Mouse (Mus musculus) adrenal gland, postnatal 10 days (tissue): ENCODE measurements at regions not wholly inside any gene's neighbourhood (a gene's known extent, or its start where the extent isn't known, plus 50 kb on each side); places are given as distances from the start of the nearest gene placed in this dataset.
"Not testable (repeated sequence)": the region's sequence is repeated elsewhere in the genome, so short reads cannot be mapped to it uniquely, and the experiment has no call there.

Source experiments
- DNase-seq: peaks from one replicate; pipeline ENCODE4 v3.0.0; 2021; ENCODE audit warnings: mixed read lengths

DNA sequence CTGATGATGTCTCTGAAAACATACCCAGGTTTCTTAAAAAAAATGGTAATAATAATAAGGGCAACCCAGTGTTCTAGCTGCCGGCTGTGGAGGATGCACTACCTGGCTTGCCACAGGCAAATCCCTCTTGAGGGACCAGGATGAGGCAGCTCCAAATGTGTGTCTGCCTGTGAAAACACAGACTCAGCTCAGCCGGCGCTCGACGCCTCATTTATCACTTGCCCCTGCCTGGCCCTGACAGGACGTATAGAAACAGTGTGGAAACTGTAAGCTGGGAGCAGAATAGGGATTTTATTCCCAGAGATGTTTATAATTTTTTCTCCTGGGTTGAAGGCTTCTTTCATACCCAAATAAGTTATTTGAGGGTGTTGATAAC, 167.2 kb upstream of the Sulf2 start:
- DNase-seq = no peak

DNA sequence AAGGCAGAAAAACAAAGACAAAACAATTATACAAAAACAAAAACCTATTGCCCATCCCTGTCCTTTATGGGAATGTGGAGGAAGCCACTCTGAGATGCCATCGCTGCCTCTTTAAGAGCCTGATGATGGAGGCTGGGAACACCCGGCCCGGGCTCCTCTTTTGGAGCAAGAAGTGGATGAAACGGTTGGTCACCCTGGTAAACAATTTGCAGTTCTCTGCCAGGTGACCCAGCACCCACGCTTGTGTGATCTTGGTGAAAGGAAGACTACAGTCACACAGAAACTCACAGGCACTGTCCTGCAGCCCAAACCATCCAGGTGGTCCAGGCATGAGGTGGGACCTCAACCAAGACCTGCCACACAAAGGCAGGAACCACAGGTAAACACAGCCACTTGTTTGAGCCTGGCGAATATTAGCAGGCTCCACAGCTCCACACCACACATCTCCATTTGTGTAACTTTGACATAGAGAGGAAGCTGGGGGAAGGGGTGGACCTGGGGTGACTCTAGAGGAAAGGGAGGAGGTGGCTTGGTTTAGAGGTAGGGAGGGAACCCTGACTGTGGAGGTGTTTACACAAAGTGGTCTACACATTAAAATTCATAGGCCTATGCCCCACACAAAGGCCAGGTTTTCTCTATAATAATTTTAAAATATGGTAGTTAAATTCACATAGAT, 166.7 kb upstream of the Sulf2 start:
- DNase-seq = no peak

DNA sequence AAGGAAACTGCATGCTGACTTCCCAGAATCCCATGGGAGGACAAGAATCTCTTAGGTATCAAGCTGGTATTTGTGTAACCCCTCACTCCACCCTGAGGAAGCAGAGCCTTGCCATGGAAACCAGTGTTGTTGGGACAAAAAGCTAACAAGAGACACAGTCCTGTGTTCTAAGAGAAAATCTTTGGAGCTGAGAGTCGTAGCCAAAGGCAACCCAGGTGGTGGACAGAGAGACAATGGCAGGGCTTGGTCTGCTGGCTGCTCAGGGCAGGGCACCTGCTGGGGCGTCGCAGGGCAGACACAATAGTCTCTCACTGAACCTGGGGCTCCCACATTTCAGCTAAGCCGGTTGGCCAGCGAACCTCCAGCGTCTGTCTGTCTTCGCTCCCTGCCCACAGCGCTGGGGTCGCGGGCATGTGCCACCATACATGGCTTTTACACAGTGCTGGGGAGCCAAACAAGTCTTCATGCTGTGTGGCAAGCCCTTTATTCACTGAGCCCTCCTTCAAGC, 161.0 kb upstream of the Sulf2 start:
- no peak for DNase-seq

DNA sequence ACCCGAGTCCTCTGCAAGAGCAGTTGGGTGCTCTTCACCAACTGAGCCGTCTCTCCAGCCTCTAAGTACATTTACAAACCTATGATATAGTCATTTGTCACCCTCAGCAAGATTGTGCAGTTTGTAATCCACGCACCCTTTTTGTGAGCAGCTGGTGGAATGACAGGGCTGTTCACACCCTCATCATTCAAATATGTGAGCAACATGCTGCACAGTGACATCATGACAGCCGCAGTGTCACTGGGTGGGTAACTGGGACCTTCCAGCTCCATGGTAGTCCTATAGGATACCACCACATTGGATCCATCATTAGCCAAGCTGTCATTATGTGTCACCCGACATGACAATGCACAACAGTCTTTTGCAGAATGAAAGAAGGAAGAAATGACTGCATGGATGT, 155.0 kb upstream of the Sulf2 start:
- DNase-seq = no peak

DNA sequence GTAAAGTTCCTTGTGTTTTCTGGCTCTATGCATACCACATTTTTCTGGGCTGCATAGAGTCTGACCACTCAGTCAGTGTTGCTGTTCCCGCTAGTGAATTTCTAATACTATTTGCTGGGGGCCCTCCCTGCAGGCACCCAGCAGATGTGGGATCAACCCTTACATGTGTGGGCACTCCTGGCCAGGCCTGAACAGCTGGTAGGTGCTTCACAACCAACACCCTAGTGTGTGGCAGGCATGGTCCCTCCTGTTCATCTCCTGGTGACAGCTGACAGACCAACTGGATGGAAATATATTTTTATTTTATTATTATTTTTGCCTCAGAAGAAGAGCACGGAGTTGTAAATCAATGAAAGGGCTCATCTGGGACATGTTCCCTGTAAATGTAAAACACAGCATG, 154.4 kb upstream of the Sulf2 start:
- no peak for DNase-seq

DNA sequence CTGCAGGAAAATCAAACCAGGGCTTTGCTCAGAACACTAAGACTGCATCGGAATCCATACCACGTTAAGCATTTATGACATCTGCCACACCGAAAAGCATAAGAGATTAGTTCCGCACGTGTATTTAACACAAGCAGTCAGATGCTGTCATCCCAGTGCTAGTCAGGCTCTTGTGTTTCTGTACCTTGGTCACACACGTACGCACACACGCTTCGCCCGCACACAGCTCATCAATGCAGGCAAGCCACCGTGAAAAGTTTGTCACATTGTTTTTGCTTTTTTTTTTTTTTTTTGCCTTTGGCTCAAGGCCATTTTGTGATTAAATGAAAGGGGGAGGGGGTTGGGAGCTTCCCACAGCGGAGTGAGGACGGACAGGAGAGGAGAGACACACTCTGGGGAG, 152.1 kb upstream of the Sulf2 start:
- no peak for DNase-seq

DNA sequence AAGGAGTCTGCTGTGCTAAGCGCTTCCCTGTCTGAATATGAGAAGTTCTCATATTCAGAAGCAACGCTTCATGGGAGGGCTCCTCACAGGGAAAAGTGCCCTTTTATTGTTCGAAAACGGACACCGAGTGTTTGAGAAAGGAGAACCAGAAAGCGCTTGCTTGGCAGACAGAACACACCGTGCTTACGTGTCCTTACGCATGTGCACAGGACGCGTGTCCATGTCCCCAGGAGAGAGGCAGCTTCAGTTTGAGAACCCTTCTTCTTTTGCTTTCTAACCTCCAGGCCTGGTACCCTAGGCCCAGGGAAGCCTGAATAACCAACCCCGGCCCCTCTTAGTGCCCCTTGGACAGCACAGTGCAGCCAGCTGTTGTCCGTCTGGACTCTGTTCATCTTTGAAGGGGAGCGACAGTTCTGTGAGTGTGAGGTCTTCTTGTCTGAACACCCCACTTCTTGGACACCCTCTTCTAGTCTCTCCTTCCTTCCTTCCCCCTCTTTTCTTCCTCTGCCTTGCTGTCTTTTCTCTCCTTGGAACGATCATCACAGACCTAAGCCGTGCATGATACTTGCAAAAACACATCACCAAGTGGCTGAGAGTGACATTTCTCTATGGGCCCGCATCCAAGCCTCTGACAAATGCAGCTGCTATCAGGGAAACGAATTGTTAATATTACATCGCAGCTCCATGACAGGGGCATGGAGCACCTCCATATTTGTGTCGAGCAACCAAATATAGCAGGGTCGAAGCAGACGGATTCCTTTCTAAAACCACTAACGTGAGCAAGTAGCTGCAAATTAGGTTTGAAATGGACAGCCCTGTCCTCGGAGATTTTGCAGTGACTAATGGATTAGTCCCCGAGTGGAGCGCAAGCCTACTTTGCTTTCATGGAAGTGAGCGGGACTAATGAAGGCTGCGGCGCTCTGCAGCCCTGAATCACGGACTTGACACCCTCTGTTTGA, 149.9 kb upstream of the Sulf2 start:
- DNase-seq = peak; percentile 46

DNA sequence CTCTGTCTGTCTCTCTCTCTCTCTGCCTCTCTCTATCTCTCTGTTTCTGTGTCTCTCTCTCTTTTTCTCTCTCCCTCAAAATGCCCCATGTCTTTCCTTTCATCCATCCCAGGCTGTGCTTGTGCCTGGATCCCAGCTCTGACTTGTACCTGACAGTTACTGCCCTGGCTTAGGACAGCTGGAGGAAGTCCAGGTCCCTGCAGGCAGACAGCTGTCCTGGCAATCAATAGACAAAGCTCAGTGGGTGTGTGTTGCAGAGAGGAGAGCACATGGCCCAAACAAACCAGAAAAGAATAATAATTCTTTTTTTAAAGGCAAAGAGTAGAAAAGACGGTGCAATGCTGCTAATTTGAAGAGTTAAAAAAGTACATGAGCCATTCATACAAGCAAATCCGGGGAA, 148.4 kb upstream of the Sulf2 start:
- no peak for DNase-seq

DNA sequence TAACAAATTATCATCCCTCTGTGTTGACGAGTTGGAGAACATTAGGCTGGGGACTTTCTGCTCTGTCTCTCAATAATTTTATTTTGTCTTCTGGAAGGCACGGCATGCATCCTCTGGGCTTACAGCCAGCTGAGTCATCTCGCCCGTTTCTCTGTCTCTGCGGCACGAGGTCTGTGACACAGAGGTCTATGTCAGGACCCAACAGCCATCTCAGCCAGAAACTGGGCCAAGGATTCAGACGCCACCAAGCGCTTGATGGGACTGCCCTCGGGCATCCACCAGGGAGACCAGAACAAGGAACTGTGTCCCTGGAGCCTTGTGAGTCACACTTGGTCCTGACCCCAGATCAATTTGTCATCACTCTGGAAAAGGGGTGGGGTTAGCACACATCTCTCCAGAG, 145.7 kb upstream of the Sulf2 start:
- peak; percentile 88 for DNase-seq

DNA sequence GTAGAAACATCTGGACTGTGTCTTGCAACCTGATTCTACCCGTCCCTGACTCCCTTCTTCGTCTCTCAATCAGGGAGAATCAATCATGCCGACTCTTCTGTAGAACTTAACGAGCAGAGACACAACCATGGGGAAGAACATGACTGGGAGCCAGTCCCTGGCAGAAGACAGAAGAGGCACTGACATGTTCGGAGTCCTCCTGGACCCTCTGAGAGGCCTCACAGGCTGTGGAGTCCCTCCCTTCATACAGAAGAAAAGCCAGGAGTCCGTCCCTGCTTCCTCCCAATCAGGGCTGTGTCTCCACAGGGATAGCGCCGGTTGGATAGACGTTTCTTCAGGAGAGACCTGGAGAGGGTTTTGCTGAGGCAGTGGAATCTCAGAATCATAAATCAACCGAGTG, 139.2 kb upstream of the Sulf2 start:
- DNase-seq = no peak

DNA sequence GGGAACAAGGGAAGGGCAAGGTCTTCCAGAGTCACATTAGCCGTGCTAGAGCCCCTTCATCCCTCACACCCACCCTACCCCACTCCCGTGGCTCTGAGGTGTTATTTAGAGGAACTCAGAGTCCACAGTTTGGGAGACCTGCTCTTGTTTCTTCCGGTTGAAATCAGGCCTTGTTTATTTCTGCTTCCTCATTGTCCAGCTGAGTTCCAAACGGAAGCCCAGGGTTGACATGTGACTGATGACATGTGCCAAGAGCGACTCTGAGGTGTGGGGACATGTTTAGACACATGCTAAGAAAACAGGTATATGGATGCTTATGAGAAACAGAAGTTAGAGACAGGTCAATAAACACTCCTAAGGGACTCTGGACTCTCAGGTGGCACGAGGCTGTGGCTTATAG, 137.5 kb upstream of the Sulf2 start:
- no peak for DNase-seq

DNA sequence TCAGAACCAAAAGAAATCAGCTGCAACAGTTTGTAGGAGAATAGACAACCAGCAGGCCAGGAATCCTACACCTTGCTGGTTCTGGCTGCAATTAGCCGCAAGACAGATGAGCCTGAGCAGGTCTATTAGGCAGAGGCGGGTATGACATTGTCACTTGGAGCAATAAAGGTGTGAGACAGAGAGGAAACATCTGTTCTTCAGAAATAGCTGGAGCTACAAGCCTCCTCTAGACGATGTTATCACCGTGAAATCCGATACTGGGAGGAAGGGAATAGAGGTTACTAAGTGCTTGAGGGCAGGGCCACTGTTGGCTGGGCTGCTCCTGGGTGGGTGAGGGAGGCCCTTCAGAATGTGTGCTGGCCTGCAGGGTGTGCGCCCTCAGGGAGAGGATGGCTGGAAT, 135.8 kb upstream of the Sulf2 start:
- no peak for DNase-seq

DNA sequence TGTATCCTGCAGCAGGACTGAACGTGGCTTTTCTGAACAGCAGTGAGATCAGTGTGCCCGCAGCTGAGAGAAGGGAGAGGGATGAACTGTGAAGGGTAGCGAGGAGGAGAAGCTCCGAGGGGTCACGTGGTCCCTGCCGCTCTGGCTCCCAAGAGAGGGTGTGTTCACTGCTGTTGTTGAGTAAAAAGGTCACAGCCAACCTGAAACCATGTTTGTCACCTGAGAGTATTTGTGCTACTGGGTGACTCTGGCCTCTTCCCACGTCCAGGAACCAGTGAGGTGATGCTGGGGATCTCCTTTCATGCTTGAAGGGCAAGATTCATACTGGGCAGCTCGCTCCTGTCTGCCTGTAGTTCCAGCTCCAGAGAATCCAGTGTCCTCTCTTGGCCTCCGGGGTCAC, 135.4 kb upstream of the Sulf2 start:
- DNase-seq = no peak

DNA sequence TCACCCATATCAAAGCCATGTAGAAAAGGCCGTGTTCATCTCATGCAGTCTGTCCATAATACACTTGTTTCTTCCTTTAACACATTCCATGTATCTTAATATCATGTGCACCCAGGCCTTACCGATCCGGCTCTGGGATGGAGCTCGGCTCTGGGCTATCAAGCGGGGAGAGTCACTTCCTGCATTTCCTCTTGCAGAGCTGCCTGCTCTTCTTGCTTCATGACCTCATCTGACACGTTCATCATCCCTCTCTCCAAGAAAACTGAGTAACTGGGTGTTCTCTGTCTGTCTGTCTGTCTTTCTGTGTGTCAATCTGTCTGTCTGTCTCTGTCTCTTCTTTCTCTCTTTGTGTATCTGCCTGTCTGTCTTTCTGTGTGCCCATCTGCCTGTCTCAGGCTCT, 133.7 kb upstream of the Sulf2 start:
- DNase-seq = no peak

DNA sequence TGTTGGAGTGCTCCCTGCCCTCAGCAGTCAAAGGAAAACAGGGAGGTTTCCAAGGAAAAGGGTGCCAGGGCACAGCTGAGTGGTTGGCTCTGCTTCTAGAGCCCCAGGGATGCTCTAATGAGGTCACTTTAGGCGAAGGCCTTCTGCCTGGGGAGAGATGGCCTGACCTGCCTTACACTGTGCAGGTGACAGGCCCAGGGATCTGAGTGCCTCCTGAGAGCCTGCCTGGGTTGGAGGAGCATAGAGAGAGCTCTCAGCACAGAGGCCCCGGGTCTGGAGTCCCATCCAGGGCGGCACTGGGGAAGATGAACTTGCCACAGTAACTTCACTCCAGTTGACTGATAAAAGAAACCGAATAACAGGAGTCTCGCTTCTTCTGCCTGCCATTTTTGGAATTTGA, 125.7 kb upstream of the Sulf2 start:
- DNase-seq = not testable (repeated sequence)

DNA sequence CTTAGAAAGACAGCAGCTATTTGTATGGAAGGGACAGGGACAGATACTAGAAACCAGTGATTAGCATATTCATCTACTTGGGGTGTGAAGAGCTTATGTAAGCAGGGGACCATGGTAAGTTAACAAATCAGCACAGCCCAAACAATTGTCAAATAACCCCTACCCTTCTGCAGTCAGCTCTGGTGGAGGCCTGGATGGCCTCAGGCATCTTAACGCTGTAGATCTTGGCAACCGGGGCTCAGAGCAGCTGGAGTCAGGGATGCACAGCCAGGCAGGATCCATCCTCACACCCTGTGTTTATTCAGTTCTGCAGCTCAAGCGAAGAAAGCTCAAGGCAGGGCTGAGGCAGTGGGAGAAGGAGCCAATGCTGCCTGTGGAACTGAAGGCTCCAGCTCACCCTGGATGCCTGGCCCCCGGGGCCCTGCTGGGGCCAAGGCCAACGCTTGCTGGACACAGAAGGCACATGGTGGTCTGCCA, 125.2 kb upstream of the Sulf2 start:
- no peak for DNase-seq

DNA sequence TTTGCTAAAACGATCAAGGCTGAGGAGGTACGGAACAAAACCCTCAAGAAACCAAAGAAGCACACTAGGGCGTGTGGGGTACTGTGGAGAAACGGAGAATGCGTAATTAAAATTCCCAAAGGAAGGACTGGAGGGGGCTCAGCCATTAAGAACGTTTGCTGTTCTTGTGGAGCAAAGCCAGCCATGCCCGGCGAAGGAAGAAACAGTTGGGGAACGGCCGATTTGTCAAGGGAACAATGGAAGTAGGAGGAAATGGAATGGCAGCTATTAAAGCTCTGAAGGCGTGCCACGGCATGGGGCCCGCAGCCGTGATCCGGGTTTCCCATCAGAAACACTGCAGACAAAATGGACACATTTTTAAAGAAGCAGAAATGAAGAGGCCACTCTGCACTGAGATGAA, 124.2 kb upstream of the Sulf2 start:
- no peak for DNase-seq

DNA sequence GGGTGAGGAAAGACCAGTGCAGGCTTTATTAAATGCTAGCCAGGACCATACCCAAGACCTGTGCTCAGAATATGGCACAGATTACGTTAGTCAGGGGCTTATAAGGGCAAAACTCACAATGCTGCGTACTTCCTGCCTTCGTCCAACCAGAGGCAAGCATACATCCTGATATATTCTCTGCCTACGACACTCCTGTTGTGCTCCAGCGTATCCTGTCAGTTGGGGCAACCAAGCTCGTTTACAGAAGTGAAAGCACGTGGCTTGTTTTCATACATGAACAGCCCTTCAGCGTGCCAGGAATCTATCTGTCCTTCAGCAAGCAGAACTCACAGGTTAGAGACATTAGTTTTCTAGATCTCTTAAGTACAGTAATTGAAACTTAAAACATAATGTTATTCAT, 119.9 kb upstream of the Sulf2 start:
- no peak for DNase-seq

DNA sequence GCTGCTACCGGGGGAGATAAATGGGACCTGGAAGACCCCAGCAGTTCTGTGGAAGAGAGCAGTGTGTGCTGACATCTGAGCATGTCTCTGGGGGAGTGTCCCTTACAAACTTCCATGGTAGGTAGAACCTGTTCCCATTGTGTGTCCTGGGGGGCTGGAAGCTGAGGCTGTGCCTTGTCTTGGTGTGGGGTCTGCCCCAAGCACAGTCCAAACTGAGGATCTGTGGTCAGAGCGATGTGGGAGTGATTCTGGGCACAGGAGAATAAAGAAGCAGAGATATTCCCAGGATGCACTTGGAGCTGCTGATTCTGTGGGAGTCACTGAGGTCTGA, 118.5 kb upstream of the Sulf2 start:
- DNase-seq = no peak

DNA sequence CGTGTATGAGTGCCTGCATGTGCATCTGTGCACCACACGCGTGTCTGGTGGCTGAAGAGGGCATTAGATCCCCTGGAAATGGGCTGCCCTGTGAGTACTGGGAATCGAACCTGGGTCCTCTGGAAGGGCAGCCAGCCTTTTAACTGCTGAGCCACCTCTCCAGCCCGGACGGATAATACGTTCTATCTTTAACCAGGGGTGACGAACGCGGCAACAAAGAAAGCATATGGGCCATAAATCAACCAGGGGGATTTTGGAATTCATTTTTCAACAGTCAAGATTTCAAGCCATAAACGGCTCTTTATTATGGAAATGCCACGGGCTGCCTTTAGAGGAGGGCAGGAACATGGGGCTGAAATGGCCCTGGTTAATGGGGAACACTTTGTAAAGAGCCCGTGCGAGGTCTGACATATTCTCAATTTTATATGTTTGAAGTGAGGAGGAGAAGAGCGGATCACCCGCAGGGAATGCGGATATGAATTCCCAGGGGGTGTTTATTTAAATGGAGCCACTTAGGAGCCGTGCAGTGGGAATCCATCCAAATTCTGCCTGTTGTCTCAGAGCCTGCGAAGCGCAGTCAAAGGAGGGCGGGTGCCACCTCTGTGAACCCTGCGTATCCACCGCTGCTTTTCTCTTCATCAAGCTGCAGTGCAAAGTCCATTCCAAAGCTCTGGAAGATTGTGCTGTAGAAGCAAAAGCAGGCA, 118.0 kb upstream of the Sulf2 start:
- no peak for DNase-seq

DNA sequence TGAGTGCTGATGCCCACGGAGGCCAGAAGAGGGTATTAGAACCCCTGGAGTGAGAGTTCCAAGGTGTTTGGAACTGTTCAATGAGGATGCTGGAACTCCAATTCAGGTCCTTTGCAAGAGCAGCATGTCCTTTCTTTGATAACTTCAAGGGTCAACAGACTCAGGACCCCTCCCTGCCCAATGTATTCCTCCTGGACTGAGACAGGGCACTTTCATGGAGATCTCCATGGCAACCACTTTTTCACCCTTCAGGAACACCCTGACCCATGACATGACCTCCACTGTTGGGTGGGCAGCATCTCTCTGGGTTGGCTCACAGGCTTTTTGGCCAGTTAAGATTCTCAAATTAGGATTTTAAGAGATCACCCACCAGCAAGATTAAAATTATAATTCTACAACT, 117.4 kb upstream of the Sulf2 start:
- no peak for DNase-seq

DNA sequence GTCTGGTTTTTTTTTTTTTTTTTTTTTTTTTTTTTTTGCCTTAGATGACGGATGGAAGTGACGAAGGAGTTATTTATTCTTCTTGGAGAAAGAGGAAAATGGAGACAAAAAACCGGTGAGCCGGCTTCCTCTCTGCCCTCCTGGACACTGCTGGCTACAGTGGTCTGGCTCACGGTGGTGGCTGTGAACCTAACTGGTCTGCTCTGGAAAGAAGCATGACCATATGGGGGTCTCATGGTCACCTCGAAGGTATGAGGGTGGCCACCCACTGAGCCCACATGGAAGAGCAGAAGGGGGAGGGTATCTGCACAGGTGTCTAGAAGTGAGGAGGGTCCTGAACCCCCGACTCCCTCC, 116.7 kb upstream of the Sulf2 start:
- DNase-seq = no peak
